Mouse (Mus musculus) liver, embryonic 11.5 days (tissue): ENCODE measurements around the gene Tie1. TPM values are rescaled to one million over a fixed set of nuclear protein-coding genes. Genes with fewer than 3 reads are reported as not detected.
"Not testable (repeated sequence)": the region's sequence is repeated elsewhere in the genome, so short reads cannot be mapped to it uniquely, and the experiment has no call there.

Experiments used
- ATAC-seq: fragments of 200-750 bp; cut with Nextera tagmentation; replicated peaks from 2 replicates; pipeline ENCODE4 v1.8.0; 2017; ENCODE audit warnings: moderate number of reproducible peaks, mild to moderate bottlenecking, moderate TSS enrichment, moderate library complexity; ENCODE audit not compliant: low FRiP score
- DNase-seq: peaks from one replicate; pipeline ENCODE4 v3.0.0-alpha.2; 2017; ENCODE audit warnings: low spot score
- H3K27ac ChIP-seq: fragments of 300-500 bp; sonication (generic); 2 replicates; pipeline ENCODE4 v1.5.1; 2014; ENCODE audit warnings: mild to moderate bottlenecking, low read depth, low read length, control low read depth
- H3K27me3 ChIP-seq: fragments of 300-500 bp; sonication (generic); replicated peaks from 2 replicates; pipeline ENCODE4 v1.6.1; 2014; ENCODE audit warnings: low read length, mixed read lengths; ENCODE audit not compliant: control insufficient read depth, insufficient read depth
- H3K36me3 ChIP-seq: fragments of 300-500 bp; sonication (generic); 2 replicates; pipeline ENCODE4 v1.6.1; 2014; ENCODE audit warnings: mild to moderate bottlenecking, low read length, moderate library complexity, mixed read lengths; ENCODE audit not compliant: control insufficient read depth, insufficient read depth
- H3K4me1 ChIP-seq: fragments of 300-500 bp; sonication (generic); replicated peaks from 2 replicates; pipeline ENCODE4 v1.6.1; 2014; ENCODE audit warnings: low read length, mixed read lengths; ENCODE audit not compliant: control insufficient read depth, insufficient read depth
- H3K4me2 ChIP-seq: fragments of 300-500 bp; sonication (generic); 2 replicates; pipeline ENCODE4 v1.6.1; 2014; ENCODE audit warnings: mild to moderate bottlenecking, control low read depth, moderate library complexity
- H3K4me3 ChIP-seq: fragments of 300-500 bp; sonication (generic); 2 replicates; pipeline ENCODE4 v1.5.1; 2014; ENCODE audit warnings: low read depth, low read length, control low read depth
- H3K9ac ChIP-seq: fragments of 300-500 bp; sonication (generic); 2 replicates; pipeline ENCODE4 v1.6.1; 2014; ENCODE audit warnings: low read depth, low read length, control low read depth
- H3K9me3 ChIP-seq: fragments of 300-500 bp; sonication (generic); 2 replicates; pipeline ENCODE4 v1.6.1; 2016; ENCODE audit warnings: low read length, inconsistent platforms, mixed read lengths; ENCODE audit not compliant: control insufficient read depth
- WGBS: fragments of 180-500 bp; shearing (Covaris S2); extraction: QIAGEN DNeasy Blood & Tissue Kit; methylation state at CpG from one replicate; pipeline ENCODE4 v1.1.7; 2014; 5-methylcytosine and 5-hydroxymethylcytosine counted together
- polyA plus RNA-seq: library from polyadenylated mRNA; unstranded; fragments of >200 nt; fragmentation: Nextera tagmentation; extraction: Ambion mirVana; gene quantifications from 2 replicates; pipeline ENCODE4 v1.2.1, GENCODE M21; 2014

The Tie1 gene
- polyA plus RNA-seq, 1 experiment from 2014 or later, result 16.0 TPM

DNA sequence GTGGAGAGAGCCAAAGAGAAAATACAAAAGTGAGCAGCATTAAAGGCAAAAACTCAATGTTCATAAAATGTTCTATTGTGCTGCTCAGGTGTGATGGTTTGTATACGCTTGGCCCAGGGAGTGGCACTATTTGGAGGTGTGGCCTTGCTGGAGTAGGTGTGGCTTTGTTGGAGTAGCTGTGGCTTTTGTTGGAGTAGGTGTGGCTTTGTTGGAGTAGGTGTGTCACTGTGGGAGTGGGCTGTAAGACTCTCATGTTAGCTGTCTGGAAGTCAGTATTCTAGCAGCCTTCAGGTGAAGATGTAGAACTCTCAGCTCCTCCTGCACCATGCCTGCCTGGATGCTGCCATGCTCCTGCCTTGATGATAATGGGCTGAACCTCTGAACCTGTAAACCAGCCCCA lies 17.3 kb upstream of the Tie1 start:
- not testable (repeated sequence) for H3K4me2 ChIP-seq, H3K36me3 ChIP-seq, H3K9ac ChIP-seq, H3K4me3 ChIP-seq, H3K27ac ChIP-seq, ATAC-seq, H3K27me3 ChIP-seq, H3K4me1 ChIP-seq, H3K9me3 ChIP-seq, DNase-seq
- WGBS, result 68% methylated on average over 1 of the region's 1 CpGs

DNA sequence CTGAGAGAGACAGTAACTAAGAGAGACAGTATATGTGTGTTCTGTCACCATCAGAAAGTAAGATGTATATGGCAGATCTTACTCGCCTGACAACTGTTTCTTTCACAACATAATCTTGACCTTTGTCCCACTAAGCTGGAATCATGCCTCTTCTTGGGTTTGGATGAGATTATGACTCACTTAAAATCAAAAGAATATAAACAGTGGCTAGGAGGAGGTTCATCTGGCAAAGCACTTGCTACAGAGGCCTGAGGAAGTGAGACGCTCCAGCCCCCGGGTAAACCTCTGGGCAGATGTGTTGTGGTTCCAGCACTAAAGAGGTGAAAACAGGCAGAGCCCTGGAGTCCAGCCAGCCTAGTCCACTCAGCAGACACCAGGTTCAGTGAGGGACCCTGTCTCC lies 15.7 kb upstream of the Tie1 start:
- Histone ChIP-seq H3K4me2 (no peak overlapping the region), H3K4me1 (no peaks in the 10 kb centered on the region), H3K9me3 (no peaks in the 10 kb centered on the region), H3K27me3 (no peaks in the 10 kb centered on the region), H3K4me3 (no peak overlapping the region), H3K9ac (no peak overlapping the region), H3K36me3 (no peaks in the 10 kb centered on the region), H3K27ac (no peak overlapping the region)
- ATAC-seq (no peak), DNase-seq (no peak)
- 54% methylated on average over 3 of the region's 3 CpGs for WGBS

DNA sequence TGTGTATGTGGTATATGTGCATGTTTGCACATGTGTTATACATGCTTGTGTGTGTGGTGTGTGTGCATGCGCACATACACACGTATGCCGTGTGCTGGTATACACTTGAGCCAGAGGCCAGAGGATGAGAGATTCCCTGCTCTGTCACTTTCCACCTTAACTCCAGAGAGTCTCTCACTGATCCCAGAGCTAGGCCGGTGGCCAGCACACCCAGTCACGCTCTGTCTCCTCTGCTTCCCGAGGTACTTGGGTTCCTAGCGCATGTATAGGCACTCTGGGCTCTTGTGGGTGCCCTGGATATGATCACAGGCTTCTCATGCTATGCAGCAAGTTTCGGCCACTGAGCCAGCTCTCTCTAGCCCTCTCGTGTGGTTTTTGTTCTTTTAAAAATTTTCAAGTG lies 10.9 kb upstream of the Tie1 start:
- Histone ChIP-seq H3K4me1 (no peaks in the 10 kb centered on the region; the same call in 1 of the 2 replicates), H3K4me2 (no peak overlapping the region), H3K4me3 (no peak overlapping the region), H3K9me3 (no peaks in the 10 kb centered on the region), H3K27ac (no peak overlapping the region), H3K36me3 (no peaks in the 10 kb centered on the region), H3K9ac (no peak overlapping the region), H3K27me3 (no peaks in the 10 kb centered on the region)
- no peak for DNase-seq
- ATAC-seq, result no peak
- 71% methylated on average over 9 of the region's 9 CpGs for WGBS

DNA sequence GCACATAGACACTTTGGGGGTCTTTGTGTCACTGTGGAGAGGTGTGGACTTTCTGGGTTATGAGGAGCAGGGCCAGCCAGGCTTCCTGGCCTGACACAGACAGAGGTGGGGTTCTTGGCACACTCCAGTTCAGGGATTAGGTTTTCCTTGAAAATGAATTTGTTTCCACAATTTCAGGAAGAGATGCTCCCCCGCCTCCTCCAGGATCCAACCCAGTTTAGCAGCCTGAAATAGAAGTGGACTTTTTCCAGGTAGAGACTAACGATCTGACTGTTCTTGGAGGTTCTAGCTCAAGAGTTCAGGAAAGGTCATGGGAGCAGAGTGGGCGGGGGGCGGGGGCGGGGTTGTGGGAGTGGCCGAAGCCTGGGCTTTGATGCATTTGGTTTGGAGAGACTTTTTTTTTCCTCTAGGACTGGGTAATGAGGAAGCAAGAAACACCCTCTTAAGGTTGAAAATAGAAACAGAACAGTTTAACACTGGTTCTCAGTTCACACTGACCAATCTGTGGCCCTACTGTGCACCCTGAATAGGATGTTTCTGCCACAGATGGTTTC lies 10.4 kb upstream of the Tie1 start:
- H3K9me3 ChIP-seq, result no peaks in the 10 kb centered on the region
- H3K36me3 ChIP-seq, result no peaks in the 10 kb centered on the region
- no peaks in the 10 kb centered on the region for H3K27me3 ChIP-seq
- no peak overlapping the region for H3K27ac ChIP-seq
- H3K4me2 ChIP-seq, result no peak overlapping the region
- 45% methylated on average over 6 of the region's 6 CpGs for WGBS
- H3K4me3 ChIP-seq, result no peak overlapping the region
- no peaks in the 10 kb centered on the region; the same call in 1 of the 2 replicates for H3K4me1 ChIP-seq
- H3K9ac ChIP-seq, result no peak overlapping the region
- no peak for DNase-seq
- no peak for ATAC-seq

DNA sequence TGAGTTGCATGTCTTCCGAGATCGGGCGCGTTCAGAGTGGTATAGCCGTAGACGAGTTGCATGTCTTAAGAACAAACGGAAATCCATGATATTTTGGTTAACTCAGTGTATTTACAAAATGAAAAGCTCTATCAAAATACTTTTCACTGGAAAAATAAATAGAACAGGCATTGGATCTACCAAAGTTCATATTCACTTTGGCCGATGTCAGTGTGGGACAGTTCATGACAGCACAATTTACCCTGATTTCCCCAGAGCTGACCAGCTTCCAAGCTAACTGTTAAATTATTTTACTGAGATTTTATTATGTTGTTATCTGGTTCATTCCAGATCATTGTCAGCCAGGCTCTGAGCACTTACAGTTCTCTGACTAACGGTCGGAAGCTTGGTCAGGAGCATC lies 600 bp upstream of the Tie1 start:
- WGBS, result 88% methylated on average over 10 of the region's 10 CpGs
- Histone ChIP-seq H3K27ac (no peak overlapping the region), H3K36me3 (no peaks in the 10 kb centered on the region), H3K4me1 (no peaks in the 10 kb centered on the region), H3K9me3 (no peaks in the 10 kb centered on the region), H3K9ac (no peak overlapping the region), H3K4me3 (no peak overlapping the region), H3K4me2 (no peak overlapping the region), H3K27me3 (no peaks in the 10 kb centered on the region)
- ATAC-seq (no peak), DNase-seq (no peak)

DNA sequence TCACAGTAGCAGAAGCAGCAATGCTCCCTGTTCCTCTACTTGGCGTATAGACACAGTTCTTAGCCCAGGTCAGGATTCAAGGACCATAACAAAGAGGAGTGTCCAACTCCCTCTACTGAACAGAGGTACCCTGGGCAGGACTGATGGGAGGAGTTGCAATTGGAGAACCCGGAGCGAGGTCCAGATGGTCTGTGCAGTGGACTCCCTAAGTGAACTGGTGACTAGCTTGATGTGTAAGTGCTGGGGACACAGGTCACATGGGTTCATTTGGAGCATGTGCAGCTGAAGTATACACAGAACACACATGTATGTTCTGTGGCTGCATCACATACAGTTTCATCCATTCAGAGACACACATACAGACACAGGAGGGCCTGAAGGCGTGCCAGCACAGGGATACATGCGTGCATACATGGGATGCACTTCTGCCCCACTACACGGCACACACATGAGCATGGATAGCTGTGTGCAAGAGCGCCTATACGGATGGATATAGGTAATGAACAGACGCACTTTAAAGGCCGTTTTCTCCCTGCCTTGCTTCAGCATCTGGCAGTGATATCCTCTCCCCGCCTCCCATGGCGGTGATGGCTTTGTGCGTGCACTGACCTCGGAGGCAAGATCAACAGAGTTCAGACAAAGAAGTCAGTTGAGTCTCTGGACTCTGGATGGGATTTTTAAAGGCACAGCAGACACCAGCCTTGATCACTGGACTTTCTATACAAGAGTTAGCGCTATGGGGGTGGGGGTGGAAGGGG lies 12.9 kb downstream of the Tie1 start:
- ATAC-seq, result no peak
- WGBS, result 73% methylated on average over 15 of the region's 15 CpGs

DNA sequence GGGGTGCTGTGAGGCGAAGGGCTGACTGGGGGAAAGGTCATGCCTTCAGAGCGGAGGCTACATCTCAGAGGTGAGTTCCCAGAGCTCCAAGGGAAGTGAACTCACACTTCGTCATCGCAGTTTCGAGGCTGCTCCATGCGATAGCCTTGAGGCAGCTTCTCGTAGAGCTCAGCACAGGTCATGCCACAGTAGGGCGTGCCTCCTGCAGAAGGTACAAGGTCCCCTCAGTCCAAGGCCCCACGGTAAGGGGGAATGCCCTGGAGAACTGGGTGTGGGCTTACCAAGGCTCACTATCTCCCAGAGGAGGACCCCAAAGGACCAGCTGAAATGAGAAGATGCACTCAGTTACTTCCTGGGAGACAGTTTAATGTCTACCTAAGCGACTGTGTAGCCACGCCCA lies 17.2 kb downstream of the Tie1 start:
- H3K9ac ChIP-seq, result no peak overlapping the region
- DNase-seq (no peak), ATAC-seq (no peak)
- H3K9me3 ChIP-seq, result no peaks in the 10 kb centered on the region
- H3K4me2 ChIP-seq, result no peak overlapping the region
- H3K27ac ChIP-seq, result no peak overlapping the region
- H3K36me3 ChIP-seq, result no peaks in the 10 kb centered on the region
- 90% methylated on average over 11 of the region's 11 CpGs for WGBS
- H3K4me3 ChIP-seq, result no peak overlapping the region
- H3K27me3 ChIP-seq, result no peaks in the 10 kb centered on the region
- H3K4me1 ChIP-seq, result no peaks in the 10 kb centered on the region

More for the DNA sequence above, 12.9 kb downstream of the Tie1 start:
- no peaks in the 10 kb centered on the region for H3K27me3 ChIP-seq
- no peaks in the 10 kb centered on the region for H3K9me3 ChIP-seq
- H3K36me3 ChIP-seq, result no peaks in the 10 kb centered on the region
- DNase-seq, result no peak
- H3K4me3 ChIP-seq, result no peak overlapping the region
- H3K4me1 ChIP-seq, result no peaks in the 10 kb centered on the region
- no peak overlapping the region for H3K9ac ChIP-seq
- H3K4me2 ChIP-seq, result no peak overlapping the region
- H3K27ac ChIP-seq, result no peak overlapping the region

DNA sequence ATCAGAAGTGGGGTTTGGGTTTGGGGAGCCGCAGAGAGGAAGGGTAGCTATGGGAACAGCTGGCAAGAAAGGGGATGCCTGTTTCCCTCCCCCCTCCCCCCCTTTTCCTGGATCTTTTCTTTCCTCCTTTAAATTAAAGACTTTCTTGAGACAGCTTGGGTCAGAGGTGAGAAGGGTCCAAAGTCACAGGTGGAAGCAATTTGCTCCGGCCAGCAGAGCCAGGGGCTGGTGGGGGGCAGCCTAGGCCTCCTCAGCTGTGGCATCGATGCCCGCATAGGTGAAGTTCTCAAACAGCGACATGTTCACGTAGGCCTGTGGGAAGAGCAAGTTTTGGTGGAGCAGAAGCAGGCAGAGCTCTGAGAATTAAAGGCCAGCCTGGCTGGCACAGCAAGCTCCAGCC lies 18.6 kb downstream of the Tie1 start:
- no peak for ATAC-seq
- Histone ChIP-seq H3K9me3 (no peaks in the 10 kb centered on the region), H3K27me3 (no peaks in the 10 kb centered on the region), H3K4me1 (no peaks in the 10 kb centered on the region), H3K27ac (no peak overlapping the region), H3K9ac (no peak overlapping the region), H3K4me2 (no peak overlapping the region), H3K4me3 (no peak overlapping the region), H3K36me3 (no peaks in the 10 kb centered on the region)
- 83% methylated on average over 6 of the region's 6 CpGs for WGBS
- no peak for DNase-seq

DNA sequence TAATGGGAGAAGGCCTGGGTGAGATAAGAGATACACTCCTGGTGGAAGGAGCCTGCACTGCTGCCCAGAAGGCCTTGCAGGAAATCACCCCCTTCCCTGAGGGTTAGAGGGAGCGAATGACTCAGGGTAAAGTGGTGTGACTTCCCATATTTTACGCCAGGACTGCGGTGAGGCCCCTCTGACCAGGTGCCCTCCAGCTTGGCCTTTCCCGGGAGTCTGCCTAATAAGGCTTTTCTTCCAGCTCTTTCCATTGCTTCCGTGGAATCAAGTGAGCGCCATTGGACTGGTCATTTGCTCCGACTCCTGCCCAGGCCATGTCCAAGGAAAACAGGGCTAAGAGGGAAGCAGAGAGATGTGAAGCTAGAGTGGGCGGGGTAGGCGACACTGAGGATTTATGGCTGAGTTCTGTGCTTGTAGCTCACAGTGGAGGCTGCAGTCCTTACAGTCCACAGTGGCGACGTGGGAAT lies 24.1 kb downstream of the Tie1 start:
- WGBS, result 26% methylated on average over 11 of the region's 11 CpGs
- H3K36me3 ChIP-seq, result no peaks in the 10 kb centered on the region
- H3K4me2 ChIP-seq, result peak overlapping the region; percentile 41
- H3K9me3 ChIP-seq, result no peaks in the 10 kb centered on the region
- peak; percentile 70; the same call in 1 of the 2 replicates for ATAC-seq
- H3K4me3 ChIP-seq, result no peak overlapping the region
- H3K9ac ChIP-seq, result no peak overlapping the region; the same call in 1 of the 2 replicates
- peak overlapping the region; percentile 38 for H3K27ac ChIP-seq
- H3K27me3 ChIP-seq, result no peaks in the 10 kb centered on the region
- peaks cover 5% of the 10 kb centered on the region for H3K4me1 ChIP-seq
- no peak for DNase-seq
